Mouse (Mus musculus): ENCODE results near the gene Psma6. TPM values are rescaled to one million over a fixed set of nuclear protein-coding genes. Genes with fewer than 3 reads are reported as not detected.
"Not testable (repeated sequence)": the region's sequence is repeated elsewhere in the genome, so short reads cannot be mapped to it uniquely, and the experiment has no call there.

The Psma6 gene
- total RNA-seq, 2 experiments from 2014 or later, result 162 TPM

DNA sequence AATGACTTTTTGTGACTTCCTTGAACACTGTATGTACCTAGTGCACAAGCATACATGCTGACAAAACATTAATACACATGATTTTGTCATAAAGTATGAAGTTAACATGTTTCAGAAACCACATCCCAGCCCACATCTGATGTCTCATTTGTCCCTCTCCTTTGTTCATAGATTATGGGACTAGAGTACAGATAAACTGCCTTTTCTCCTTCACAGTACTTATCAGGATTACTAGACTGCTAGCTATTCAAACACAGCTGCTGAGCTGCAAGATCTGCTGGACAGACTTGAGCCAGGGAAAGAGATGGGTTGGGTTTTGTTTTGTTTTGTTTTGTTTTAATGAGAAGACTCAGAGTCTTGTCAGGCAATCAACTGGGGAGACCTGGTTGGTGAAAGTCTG lies 8.1 kb downstream of the Psma6 start:
- no peak for DNase-seq (ENCODE audit: low spot score)

GRCm38 (mm10) chr12:55392733-55393577 lies 8.9 kb downstream of the Psma6 start:
- no peak for DNase-seq (ENCODE audit: low spot score)

DNA sequence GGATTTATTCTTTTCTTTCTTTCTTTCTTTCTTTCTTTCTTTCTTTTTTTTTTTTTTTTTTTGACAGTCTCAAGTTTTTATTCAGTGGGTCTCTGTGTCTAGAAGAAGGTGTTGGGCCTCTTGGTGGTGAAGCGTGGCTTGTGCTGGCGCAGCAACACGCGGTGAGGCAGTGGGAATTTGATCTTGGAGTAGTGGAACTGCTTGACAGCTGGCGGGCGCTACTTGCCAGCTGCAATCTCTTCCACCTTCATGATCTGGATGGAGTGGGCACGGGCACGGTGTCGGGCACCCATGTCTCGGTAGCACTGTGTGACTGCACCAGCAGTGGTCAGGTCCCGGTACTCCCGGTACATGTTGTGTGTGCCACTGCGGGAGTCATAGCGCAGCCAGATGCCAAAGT lies 11.6 kb downstream of the Psma6 start:
- DNase-seq (ENCODE audit: low spot score), result not testable (repeated sequence)

DNA sequence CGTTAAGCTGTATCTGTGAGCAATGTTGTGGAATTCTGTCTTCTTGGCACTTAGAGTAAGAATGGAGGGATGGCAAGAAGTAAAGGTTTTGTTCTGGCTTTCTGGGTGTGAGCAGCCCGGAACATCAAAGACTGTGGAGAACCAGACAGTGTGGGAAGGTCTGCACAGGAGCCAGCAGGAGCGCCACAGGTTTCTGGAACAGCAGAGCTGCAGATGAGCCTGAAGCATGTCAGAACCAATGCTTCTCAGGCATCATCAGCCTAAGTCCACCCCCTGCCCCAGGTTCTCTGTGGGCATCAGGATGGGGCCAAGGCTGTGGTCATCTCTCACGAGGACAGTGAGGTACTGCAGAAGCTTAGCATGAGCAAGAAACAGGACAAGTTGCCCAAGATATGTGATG lies 12.5 kb downstream of the Psma6 start:
- no peak for DNase-seq (ENCODE audit: low spot score)

DNA sequence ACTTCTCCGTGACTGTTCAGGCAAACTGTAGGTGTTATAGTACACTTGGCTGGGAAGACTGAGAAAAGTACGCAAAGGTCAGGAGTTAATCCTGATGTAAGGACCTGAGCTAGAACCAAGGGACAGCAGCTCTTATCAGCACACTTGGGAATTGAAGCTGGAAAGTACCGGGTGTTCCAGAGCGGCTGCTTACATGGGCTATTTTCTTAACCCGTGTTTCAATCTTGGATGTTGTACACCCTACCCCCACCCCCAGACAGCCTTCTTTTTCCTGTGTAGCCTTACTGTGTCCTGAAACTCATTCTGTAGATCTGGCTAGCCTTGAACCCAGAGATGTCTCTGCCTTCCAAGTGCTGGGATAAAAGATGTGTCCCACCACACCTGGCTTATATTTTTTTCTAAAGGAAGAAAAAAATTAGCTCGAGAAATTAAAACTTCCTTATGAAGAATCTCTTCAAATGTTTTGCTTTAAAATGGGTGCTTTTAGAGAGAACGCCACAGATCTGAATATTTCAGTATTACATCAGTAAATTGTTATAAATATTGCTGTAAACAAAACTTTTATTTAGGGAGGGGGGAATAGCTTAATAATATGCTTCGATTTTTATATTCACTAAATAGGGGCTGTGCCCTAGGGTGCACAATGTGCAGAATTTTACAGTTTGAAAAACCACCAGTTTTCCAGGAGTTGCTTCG lies 13.7 kb downstream of the Psma6 start:
- no peak for DNase-seq (ENCODE audit: low spot score)

- peak; percentile 91 for DNase-seq (ENCODE audit: low spot score)
Observed at GRCm38 (mm10) chr12:55398240-55399127, 14.5 kb downstream of the Psma6 start.

DNA sequence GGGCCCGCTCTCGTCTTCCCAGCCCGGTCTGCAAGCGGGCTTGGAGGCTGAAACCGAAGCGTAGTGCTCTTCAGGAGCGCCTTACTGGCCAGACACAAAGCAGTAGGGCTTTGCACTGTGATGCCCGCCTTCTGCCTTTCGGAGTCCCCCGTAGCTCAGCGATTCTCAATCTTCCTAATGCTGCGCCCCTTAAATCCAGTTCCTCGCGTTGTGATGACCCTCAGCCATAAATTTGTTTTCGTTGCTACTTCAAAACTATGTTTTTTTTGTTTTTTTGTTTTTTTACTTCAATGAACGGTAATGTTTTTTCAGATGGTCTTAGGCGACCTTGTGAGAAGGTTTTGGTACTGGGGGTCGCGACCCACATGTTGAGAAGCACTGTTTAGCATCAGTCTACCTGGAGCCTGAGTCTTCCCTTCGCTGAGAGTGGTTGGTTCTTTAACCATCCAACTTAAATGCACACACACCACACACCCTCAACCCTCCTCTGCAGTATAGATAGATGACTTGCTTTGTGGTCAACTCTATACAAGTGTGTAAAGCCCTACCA lies 15.2 kb downstream of the Psma6 start:
- no peak for DNase-seq (ENCODE audit: low spot score)

GRCm38 (mm10) chr12:55407888-55408287 lies 23.9 kb downstream of the Psma6 start:
- DNase-seq (ENCODE audit: low spot score), result no peak

DNA sequence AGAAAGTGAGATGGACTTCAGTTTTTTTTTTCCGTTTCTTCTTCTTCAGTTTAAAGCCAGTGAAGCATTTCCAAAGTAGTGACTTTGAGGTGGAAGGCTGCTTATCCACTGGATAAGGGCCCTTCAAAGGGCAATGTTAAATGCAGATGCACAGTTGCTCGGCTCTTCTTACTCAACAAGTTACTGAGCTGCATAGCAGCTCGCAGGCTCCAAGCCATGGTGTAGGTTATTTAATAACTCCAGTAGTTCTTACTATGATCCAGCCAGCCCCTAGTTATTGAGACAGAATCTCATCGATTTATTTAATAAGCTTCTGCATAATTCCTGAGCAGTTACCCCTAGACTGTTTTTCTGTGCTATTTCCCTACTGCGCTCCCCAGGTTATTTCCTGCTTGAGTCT lies 31.2 kb downstream of the Psma6 start:
- no peak for DNase-seq (ENCODE audit: low spot score)

- no peak for DNase-seq (ENCODE audit: low spot score)
Observed at GRCm38 (mm10) chr12:55415762-55416161, 31.7 kb downstream of the Psma6 start.

DNA sequence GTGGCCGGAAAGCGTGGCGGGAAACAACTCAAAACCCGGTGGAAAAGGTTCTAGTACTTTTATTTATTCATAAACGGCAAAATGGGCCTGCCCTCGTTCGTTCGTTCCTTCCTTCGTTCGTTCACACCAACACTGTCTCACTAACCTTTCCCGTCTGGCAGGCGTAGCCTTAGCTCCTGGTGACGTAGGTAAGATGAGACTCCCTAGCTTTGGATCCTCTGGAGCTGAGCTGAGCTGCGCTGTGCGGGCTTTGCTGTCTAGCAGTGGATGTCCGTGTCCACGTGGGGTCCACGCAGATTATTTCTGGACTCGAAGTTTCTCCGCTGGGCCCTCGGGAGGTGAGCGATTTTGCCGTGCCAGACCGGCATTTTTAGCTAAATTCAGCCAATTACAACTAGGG lies 36.2 kb downstream of the Psma6 start:
- DNase-seq (ENCODE audit: low spot score), result no peak

GRCm38 (mm10) chr12:55422057-55422456 lies 38.0 kb downstream of the Psma6 start:
- no peak for DNase-seq (ENCODE audit: low spot score)

- DNase-seq (ENCODE audit: low spot score), result no peak
Observed at GRCm38 (mm10) chr12:55426300-55426699, 42.3 kb downstream of the Psma6 start.

- no peak for DNase-seq (ENCODE audit: low spot score)
Observed at GRCm38 (mm10) chr12:55429201-55429600, 45.2 kb downstream of the Psma6 start.

GRCm38 (mm10) chr12:55429956-55430355 lies 45.9 kb downstream of the Psma6 start:
- no peak for DNase-seq (ENCODE audit: low spot score)

- DNase-seq (ENCODE audit: low spot score), result no peak
Observed at GRCm38 (mm10) chr12:55432284-55432919, 48.4 kb downstream of the Psma6 start.

DNA sequence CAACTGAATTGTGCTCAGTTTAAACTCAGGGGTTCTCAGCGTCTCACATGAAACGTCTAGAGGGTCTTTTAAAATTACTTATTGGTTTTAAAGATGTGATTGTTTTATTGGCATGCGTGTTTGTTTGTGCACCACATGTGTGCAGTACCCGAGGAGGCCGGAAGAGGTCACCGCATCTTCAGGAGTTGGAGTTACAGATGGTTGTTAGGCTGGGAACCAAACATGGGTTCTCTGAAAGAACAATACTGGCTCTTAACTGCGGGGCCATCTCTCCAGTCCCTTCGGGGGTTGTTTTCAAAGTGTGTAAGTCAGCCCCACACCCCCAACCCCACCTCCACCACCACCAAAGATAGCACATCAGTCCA lies 48.9 kb downstream of the Psma6 start:
- no peak for DNase-seq (ENCODE audit: low spot score)

- DNase-seq (ENCODE audit: low spot score), result no peak
Observed at GRCm38 (mm10) chr12:55433802-55434435, 49.9 kb downstream of the Psma6 start.

- DNase-seq (ENCODE audit: low spot score), result no peak
Observed at GRCm38 (mm10) chr12:55435080-55435479, 51.1 kb downstream of the Psma6 start.

DNA sequence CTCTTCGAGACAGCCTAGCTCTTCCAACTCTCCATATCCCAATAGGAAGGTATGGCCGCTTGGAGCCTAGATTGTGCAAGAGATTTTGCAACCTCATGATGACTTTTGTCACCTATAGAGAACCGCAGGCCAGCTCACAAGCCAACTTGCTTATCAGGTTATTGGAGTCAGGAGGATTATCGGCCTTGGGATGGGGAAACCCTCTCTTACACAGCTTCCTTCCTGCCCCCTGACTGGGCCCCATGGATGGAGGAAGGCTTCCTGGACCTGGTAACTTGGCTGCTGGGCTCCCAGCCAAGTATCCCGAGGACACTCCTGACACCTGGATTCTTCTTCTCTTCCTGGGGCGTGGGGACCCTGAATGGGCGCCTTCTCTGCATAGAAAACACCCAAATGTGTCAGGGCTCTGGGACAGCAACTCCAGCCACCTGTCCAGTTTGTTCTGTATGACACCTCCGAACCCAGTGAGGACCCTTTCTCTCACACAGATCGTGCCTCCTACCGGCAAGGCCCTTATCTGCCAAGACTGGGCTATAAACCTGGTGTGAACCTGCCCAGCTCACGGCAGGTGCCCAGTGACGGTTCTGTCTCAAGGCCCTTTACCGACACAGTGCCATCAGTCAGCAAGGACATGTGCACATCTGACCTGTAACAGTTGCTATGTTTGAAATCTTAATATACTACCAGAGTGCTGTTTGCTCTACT lies 53.3 kb downstream of the Psma6 start:
- no peak for DNase-seq (ENCODE audit: low spot score)
